16 mouse cellular contexts compared by ENCODE assay signal in genomic region chr7:28714667-28715066, GRCm38 (mm10). TPM values are rescaled to one million over a fixed set of nuclear protein-coding genes. Genes with fewer than 3 reads are reported as not detected.
DNase-seq lines count a peak whose midpoint lies in the region; ATAC-seq lines count a peak whose summit lies in the region.
"Had no signal": no experiment of that assay in that cellular context is flagged by ENCODE, and none has a peak within 500 bp of the region (broad histone marks: within the 10 kb centered on the region; RNA-seq: fewer than 3 reads in every experiment).

No protein-coding gene starts in this region.

- H3K4me3 ChIP-seq in embryonic facial prominence, embryonic 12.5 days, result no peak overlapping the region
- H3K4me3 ChIP-seq in embryonic facial prominence, embryonic 10.5 days, result no peak overlapping the region

- H3K4me2 ChIP-seq in embryonic facial prominence, embryonic 12.5 days (replicated peaks), result no peak overlapping the region

- DNase-seq in embryonic facial prominence, embryonic 10.5 days (ENCODE audit: low spot score), result no peak
- DNase-seq in layer of hippocampus, adult 18-20 months (ENCODE audit: low spot score in 2 of 2), result peak; percentile 29 to 70
- DNase-seq in layer of hippocampus, postnatal 25 days (ENCODE audit: extremely low spot score in 1 of 2, low spot score in 1 of 2), result no peak
- peak; percentile 30 to 68 for DNase-seq in frontal cortex, adult 2 months (ENCODE audit: extremely low spot score in 1 of 2, low spot score in 1 of 2)
- peak; percentile 67 to 76 for DNase-seq in right cerebral cortex, postnatal 10 days (ENCODE audit: low spot score in 2 of 2)
- no peak for DNase-seq in adrenal gland, adult (ENCODE audit: inconsistent age in 2 of 2, low spot score in 1 of 2)
- no peak for DNase-seq in kidney, postnatal 36 days
- DNase-seq: adrenal gland, postnatal 36 days; cerebellum, postnatal 14 days; thymus, adult 2 months had no signal

- no peaks in the 10 kb centered on the region for H3K9me3 ChIP-seq in embryonic facial prominence, embryonic 12.5 days
- H3K9me3 ChIP-seq in embryonic facial prominence, embryonic 10.5 days, result no peaks in the 10 kb centered on the region

- WGBS in embryonic facial prominence, embryonic 12.5 days, result 78% methylated on average over 5 of the region's 5 CpGs
- WGBS in embryonic facial prominence, embryonic 10.5 days, result 87% methylated on average over 5 of the region's 5 CpGs

- 0 out of 2 replicates have a peak overlapping the region, but pooled peaks have one; percentile 4 for H3K9ac ChIP-seq in embryonic facial prominence, embryonic 12.5 days

- H3K27ac ChIP-seq in embryonic facial prominence, embryonic 12.5 days, result no peak overlapping the region
- no peak overlapping the region for H3K27ac ChIP-seq in embryonic facial prominence, embryonic 10.5 days (replicated peaks)

- no peaks in the 10 kb centered on the region for H3K27me3 ChIP-seq in embryonic facial prominence, embryonic 12.5 days
- H3K27me3 ChIP-seq in embryonic facial prominence, embryonic 10.5 days (replicated peaks; ENCODE audit: low read depth, poor library complexity, severe bottlenecking), result peaks cover 13% of the 10 kb centered on the region; the same call in 1 of the 2 replicates

- no peak for ATAC-seq in embryonic facial prominence, embryonic 12.5 days (ENCODE audit: insufficient number of reproducible peaks, insufficient read depth, low FRiP score, low TSS enrichment)
- ATAC-seq: inflammation-experienced regulatory T-cells, adult 6 months had no signal

- H3K4me1 ChIP-seq in embryonic facial prominence, embryonic 12.5 days, result peaks cover 14% of the 10 kb centered on the region
- peaks cover 27% of the 10 kb centered on the region for H3K4me1 ChIP-seq in embryonic facial prominence, embryonic 10.5 days

- no peaks in the 10 kb centered on the region for H3K36me3 ChIP-seq in embryonic facial prominence, embryonic 12.5 days
- H3K36me3 ChIP-seq in embryonic facial prominence, embryonic 10.5 days (replicated peaks), result no peaks in the 10 kb centered on the region

RNA-seq across cellular contexts. Expression of gene Fbxo17, which starts 1.9 kb away (rescaled TPM):
- 15.9 and 19.7 TPM in 2 replicates for polyA plus RNA-seq in embryonic facial prominence, embryonic 12.5 days (2016; fragmentation: Nextera tagmentation; extraction: Ambion mirVana)
- 11.9 and 14.3 TPM in 2 replicates for polyA plus RNA-seq in embryonic facial prominence, embryonic 10.5 days (2016; fragmentation: Nextera tagmentation; extraction: Ambion mirVana)
- total RNA-seq in layer of hippocampus, adult 18-20 months (2021), result 1 to 10 TPM; 1.5 to 1.9 TPM
- total RNA-seq in layer of hippocampus, postnatal 25 days (2021), result 1 to 10 TPM; 1.1 to 2.2 TPM
- 3.4 and 4.3 TPM in 2 replicates for polyA plus RNA-seq in frontal cortex, adult 2 months (2012; rRNA removed)

RNA-seq across cellular contexts. Expression of gene Fbxo27, which starts 22.0 kb away (rescaled TPM):
- polyA plus RNA-seq in embryonic facial prominence, embryonic 12.5 days (2016; fragmentation: Nextera tagmentation; extraction: Ambion mirVana), result 8.6 and 11.9 TPM in 2 replicates
- polyA plus RNA-seq in embryonic facial prominence, embryonic 10.5 days (2016; fragmentation: Nextera tagmentation; extraction: Ambion mirVana), result 7.8 TPM in 2 replicates
- 10 to 100 TPM; 18.9 to 21.7 TPM for total RNA-seq in layer of hippocampus, adult 18-20 months (2021)
- 10 to 100 TPM; 17.9 to 21.6 TPM for total RNA-seq in layer of hippocampus, postnatal 25 days (2021)
- polyA plus RNA-seq in frontal cortex, adult 2 months (2012; rRNA removed), result 28.9 and 35.7 TPM in 2 replicates

RNA-seq across cellular contexts. Expression of gene Mrps12, which starts 27.0 kb away (rescaled TPM):
- 135 and 138 TPM in 2 replicates for polyA plus RNA-seq in embryonic facial prominence, embryonic 12.5 days (2016; fragmentation: Nextera tagmentation; extraction: Ambion mirVana)
- polyA plus RNA-seq in embryonic facial prominence, embryonic 10.5 days (2016; fragmentation: Nextera tagmentation; extraction: Ambion mirVana), result 163 and 164 TPM in 2 replicates
- total RNA-seq in layer of hippocampus, adult 18-20 months (2021), result 10 to 100 TPM; 60.6 to 67.1 TPM
- 10 to 100 TPM; 62.4 to 70.0 TPM for total RNA-seq in layer of hippocampus, postnatal 25 days (2021)
- polyA plus RNA-seq in frontal cortex, adult 2 months (2012; rRNA removed), result 92.4 and 109 TPM in 2 replicates

RNA-seq across cellular contexts. Expression of gene Sars2, which starts 27.1 kb away (rescaled TPM):
- 29.8 and 32.0 TPM in 2 replicates for polyA plus RNA-seq in embryonic facial prominence, embryonic 12.5 days (2016; fragmentation: Nextera tagmentation; extraction: Ambion mirVana)
- polyA plus RNA-seq in embryonic facial prominence, embryonic 10.5 days (2016; fragmentation: Nextera tagmentation; extraction: Ambion mirVana), result 40.3 and 44.6 TPM in 2 replicates
- 10 to 100 TPM; 11.1 to 11.2 TPM for total RNA-seq in layer of hippocampus, adult 18-20 months (2021)
- total RNA-seq in layer of hippocampus, postnatal 25 days (2021), result 10 to 100 TPM; 12.4 to 15.6 TPM
- 15.4 and 18.0 TPM in 2 replicates for polyA plus RNA-seq in frontal cortex, adult 2 months (2012; rRNA removed)

RNA-seq across cellular contexts. Expression of gene Ccer2, which starts 41.3 kb away (rescaled TPM):
- polyA plus RNA-seq in embryonic facial prominence, embryonic 12.5 days (2016; fragmentation: Nextera tagmentation; extraction: Ambion mirVana), result 5.0 and 6.5 TPM in 2 replicates
- polyA plus RNA-seq in embryonic facial prominence, embryonic 10.5 days (2016; fragmentation: Nextera tagmentation; extraction: Ambion mirVana), result 0.49 and 2.1 TPM in 2 replicates
- under 1 TPM; 0.30 to 0.63 TPM for total RNA-seq in layer of hippocampus, adult 18-20 months (2021)
- total RNA-seq in layer of hippocampus, postnatal 25 days (2021), result under 1 TPM; 0.42 to 0.47 TPM
- 2.2 TPM in 2 replicates for polyA plus RNA-seq in frontal cortex, adult 2 months (2012; rRNA removed)
- total RNA-seq: adrenal gland, postnatal 36 days; granulocyte monocyte progenitor cell, adult 5-6 weeks had no signal
- polyA plus RNA-seq: inflammation-experienced regulatory T-cells, adult 6 months; kidney, embryonic 14.5 days; liver, embryonic 16.5 days; small intestine, adult 2 months had no signal

Comparison
In these comparisons a context has a peak if more than half of its experiments do, and no peak if none do; other contexts are left out.
1. DNase-seq: peak in layer of hippocampus, adult 18-20 months (2 of 2), frontal cortex, adult 2 months (2 of 2) and right cerebral cortex, postnatal 10 days (2 of 2); none in embryonic facial prominence, embryonic 10.5 days (single experiment), layer of hippocampus, postnatal 25 days (0 of 2), adrenal gland, adult (0 of 2) and kidney, postnatal 36 days (0 of 2).